Mouse (Mus musculus) hindbrain, embryonic 12.5 days (tissue): ENCODE results near the gene Fuca1. TPM values are rescaled to one million over a fixed set of nuclear protein-coding genes. Genes with fewer than 3 reads are reported as not detected.

Experiments used
- ATAC-seq: fragments of 200-750 bp; cut with Nextera tagmentation; 2 replicates; pipeline ENCODE4 v1.8.0; 2017; ENCODE audit warnings: moderate TSS enrichment; ENCODE audit not compliant: low FRiP score
- H3K27ac ChIP-seq: fragments of 300-500 bp; sonication (generic); 2 replicates; pipeline ENCODE4 v1.5.1; 2016; ENCODE audit warnings: mild to moderate bottlenecking
- H3K27me3 ChIP-seq: fragments of 300-500 bp; sonication (generic); 2 replicates; pipeline ENCODE4 v1.6.1; 2016; ENCODE audit warnings: mild to moderate bottlenecking
- H3K36me3 ChIP-seq: fragments of 300-500 bp; sonication (generic); 2 replicates; pipeline ENCODE4 v1.6.1; 2016; ENCODE audit warnings: mild to moderate bottlenecking
- H3K4me1 ChIP-seq: fragments of 300-500 bp; sonication (generic); 2 replicates; pipeline ENCODE4 v1.6.1; 2016
- H3K4me2 ChIP-seq: fragments of 300-500 bp; sonication (generic); replicated peaks from 2 replicates; pipeline ENCODE4 v1.6.1; 2016; ENCODE audit warnings: mild to moderate bottlenecking
- H3K4me3 ChIP-seq: fragments of 300-500 bp; sonication (generic); 2 replicates; pipeline ENCODE4 v1.5.1; 2016; ENCODE audit warnings: mild to moderate bottlenecking
- H3K9ac ChIP-seq: fragments of 300-500 bp; sonication (generic); 2 replicates; pipeline ENCODE4 v1.6.1; 2016; ENCODE audit warnings: mild to moderate bottlenecking, moderate library complexity
- H3K9me3 ChIP-seq: fragments of 300-500 bp; sonication (generic); replicated peaks from 2 replicates; pipeline ENCODE4 v1.6.1; 2016; ENCODE audit warnings: mild to moderate bottlenecking
- WGBS: fragments of 180-500 bp; shearing (Covaris S2); methylation state at CpG from one replicate; pipeline ENCODE4 v1.1.7; 2016; 5-methylcytosine and 5-hydroxymethylcytosine counted together
- polyA plus RNA-seq: library from polyadenylated mRNA; unstranded; fragments of >200 nt; fragmentation: Nextera tagmentation; extraction: Ambion mirVana; gene quantifications from 2 replicates; pipeline ENCODE4 v1.2.1, GENCODE M21; 2016

Fuca1 gene
- polyA plus RNA-seq, 1 experiment from 2014 or later = 50.2 TPM

DNA sequence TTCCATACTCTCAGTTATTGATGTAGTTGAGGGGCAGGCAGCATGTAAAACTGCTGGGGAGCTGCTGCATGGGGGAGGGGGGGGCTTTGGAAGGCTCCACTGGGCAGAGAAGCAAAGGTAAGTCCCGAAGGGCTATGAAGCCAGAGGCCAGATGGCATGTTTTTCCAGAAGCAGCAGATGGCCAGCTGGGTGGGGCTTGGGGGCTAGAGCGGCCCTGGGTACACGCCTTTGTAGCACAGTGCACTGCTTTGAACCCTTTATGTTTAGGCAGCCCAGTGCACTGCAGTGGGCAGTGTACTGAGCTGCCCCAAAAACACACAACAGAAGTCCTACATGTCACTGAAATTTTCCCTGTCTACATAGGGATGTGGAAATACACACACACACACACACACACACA lies 7.7 kb upstream of the Fuca1 start:
- no peaks in the 10 kb centered on the region for H3K27me3 ChIP-seq
- H3K9ac ChIP-seq = no peak overlapping the region
- peak; percentile 87 for ATAC-seq
- H3K9me3 ChIP-seq = no peaks in the 10 kb centered on the region
- no peaks in the 10 kb centered on the region for H3K36me3 ChIP-seq
- H3K4me1 ChIP-seq = peaks cover 11% of the 10 kb centered on the region
- no peak overlapping the region for H3K4me2 ChIP-seq
- WGBS = 27% methylated on average over 3 of the region's 3 CpGs
- H3K4me3 ChIP-seq = no peak overlapping the region
- H3K27ac ChIP-seq = peak overlapping the region; percentile 50

DNA sequence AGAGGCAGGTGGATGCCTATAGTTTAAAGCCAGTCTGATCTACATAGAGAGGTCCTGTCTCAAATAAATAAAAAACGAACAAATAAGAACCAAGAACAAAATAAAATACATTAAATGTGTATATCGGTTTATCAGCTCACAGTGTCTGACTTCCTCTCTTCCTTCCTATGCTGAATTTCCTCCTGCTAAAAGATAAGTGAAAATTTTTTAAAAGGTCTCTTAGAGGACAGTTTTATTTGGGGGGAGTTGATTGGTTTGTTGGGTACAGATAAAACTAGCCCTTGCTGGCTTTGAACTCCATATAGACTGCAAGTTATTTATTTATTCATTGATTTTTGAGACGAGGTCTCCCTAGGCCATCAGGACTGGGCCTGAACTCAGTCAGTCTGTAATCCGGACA lies 7.1 kb upstream of the Fuca1 start:
- 78% methylated on average over 4 of the region's 4 CpGs for WGBS
- ATAC-seq = no peak
- Histone ChIP-seq H3K27ac (peak overlapping the region; percentile 50; the same call in 1 of the 2 replicates), H3K4me3 (no peak overlapping the region), H3K9ac (no peak overlapping the region), H3K27me3 (no peaks in the 10 kb centered on the region), H3K4me1 (peaks cover 11% of the 10 kb centered on the region), H3K36me3 (no peaks in the 10 kb centered on the region), H3K9me3 (no peaks in the 10 kb centered on the region), H3K4me2 (no peak overlapping the region)

DNA sequence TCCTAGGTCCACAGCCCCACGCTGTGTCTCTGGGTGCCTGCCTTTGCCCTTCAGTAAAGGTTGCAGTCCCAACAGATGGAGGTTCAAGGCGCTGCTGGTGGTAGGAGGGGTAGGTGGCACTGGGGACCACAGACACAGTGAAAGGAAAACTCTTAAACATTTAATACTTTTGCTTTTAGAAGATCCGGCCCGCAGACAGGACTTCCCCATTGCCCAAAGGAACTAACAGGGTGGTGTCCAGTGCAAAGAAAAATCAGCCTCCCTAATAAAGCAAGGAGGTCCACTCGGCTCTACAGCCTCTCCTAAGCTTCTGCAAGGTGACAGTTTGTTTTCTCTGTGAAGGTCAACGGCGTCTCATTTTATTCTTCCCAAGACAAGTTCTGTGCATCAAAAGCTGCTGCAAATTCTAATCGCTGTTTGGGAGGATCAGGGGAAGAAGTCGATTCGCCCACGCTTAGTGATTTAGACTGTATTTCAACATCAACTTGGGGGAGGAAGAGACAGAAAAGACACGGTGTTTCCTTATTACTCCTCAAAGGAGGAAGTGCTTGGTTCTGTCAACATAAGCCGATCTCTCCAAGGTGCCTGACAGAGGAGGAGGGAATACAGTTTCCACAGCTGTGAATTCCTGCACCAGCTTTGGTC lies 1.8 kb upstream of the Fuca1 start:
- Histone ChIP-seq H3K4me2 (no peak overlapping the region), H3K4me3 (no peak overlapping the region), H3K36me3 (0 out of 2 replicates have a peak, but pooled peaks cover 5% of the 10 kb centered on the region), H3K27ac (no peak overlapping the region), H3K4me1 (peaks cover 17% of the 10 kb centered on the region), H3K9me3 (no peaks in the 10 kb centered on the region), H3K27me3 (no peaks in the 10 kb centered on the region), H3K9ac (no peak overlapping the region)
- WGBS = 87% methylated on average over 13 of the region's 13 CpGs
- ATAC-seq = no peak

DNA sequence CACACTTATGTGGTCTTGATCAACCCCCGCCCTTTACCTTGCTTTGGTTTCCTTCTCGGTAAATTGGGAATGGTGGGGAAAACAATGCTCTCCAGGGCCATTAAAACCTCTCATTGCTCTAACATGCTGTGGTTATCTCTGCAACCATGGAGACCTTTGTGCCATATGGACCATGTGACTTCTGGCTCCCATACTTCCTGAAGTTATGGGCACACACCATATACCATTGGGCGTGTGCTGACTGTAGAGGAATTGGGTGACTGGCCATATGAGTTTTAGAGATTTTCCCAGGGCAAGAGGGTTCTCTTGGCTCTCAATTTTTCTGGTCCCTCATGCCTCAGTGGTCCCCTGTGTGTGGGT lies 1.3 kb upstream of the Fuca1 start:
- Histone ChIP-seq H3K27ac (no peak overlapping the region), H3K36me3 (0 out of 2 replicates have a peak, but pooled peaks cover 5% of the 10 kb centered on the region), H3K9me3 (no peaks in the 10 kb centered on the region), H3K4me1 (peaks cover 17% of the 10 kb centered on the region), H3K9ac (no peak overlapping the region), H3K27me3 (no peaks in the 10 kb centered on the region), H3K4me2 (no peak overlapping the region), H3K4me3 (no peak overlapping the region)
- 95% methylated on average over 3 of the region's 3 CpGs for WGBS
- ATAC-seq = no peak

DNA sequence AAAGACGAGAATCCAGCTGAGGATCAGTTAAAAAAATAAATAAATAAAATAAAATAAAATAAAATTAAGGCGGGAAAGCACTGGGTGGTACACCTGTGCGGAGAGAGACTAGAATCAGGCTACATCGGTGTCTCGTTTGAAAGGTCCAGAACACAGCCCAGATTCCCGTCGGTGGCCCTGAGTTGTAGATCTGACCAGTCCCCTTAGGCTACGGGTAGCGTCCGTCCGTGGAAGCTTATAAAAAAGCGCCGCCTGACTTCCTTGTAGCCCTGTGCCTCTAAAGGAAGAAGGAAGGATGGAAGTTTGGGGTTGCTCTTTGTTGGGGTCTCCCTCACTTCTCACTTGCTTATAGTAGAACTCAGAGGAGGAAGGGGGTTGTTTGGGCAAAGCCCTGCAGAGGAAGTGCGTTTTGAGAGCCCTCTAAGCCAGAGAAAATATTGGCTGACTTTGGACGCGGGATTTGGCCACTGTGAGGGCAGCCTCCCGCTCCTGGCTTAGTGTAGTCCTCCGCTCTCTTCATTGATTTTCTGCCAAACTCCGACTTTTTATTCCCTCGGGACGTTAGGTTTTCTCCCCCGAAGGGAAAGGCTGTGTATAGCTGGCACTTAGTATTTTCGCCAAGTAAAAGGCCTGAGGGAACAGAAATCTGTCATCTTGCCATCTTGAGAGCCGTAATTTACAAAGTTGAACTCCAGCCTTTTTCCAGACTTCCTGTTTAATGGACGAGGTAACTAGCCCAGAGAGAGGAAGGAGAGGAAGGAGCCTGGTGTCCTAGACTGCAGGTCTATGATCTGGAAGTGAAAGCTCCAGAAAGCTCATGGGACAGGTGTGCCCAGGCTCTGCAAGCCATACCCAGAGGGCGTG lies 954 bp downstream of the Fuca1 start:
- H3K4me2 ChIP-seq = peak overlapping the region; percentile 88
- peaks cover 17% of the 10 kb centered on the region for H3K4me1 ChIP-seq
- no peaks in the 10 kb centered on the region for H3K27me3 ChIP-seq
- H3K4me3 ChIP-seq = peak overlapping the region; percentile 76
- 8% methylated on average over 26 of the region's 26 CpGs for WGBS
- H3K27ac ChIP-seq = peak overlapping the region; percentile 86
- H3K9ac ChIP-seq = peak overlapping the region; percentile 82
- peak; percentile 33; the same call in 1 of the 2 replicates for ATAC-seq
- no peaks in the 10 kb centered on the region for H3K9me3 ChIP-seq
- H3K36me3 ChIP-seq = peaks cover 17% of the 10 kb centered on the region

DNA sequence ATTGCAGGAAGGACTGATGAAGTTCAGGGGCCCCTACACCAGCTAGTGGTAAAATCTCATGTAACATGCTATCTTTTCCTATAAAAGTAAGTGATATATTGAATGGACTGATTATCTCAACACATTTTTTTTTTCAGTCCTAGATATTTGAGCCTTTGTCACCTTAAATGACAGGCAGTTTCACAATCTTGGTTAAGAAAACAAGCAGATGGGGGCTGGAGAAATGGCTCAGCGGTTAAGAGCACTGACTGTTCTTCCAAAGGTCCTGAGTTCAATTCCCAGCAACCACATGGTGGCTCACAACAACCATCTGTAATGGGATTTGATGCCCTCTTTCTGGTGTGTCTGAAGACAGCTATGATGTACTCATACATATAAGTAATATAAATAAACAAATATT lies 1.7 kb downstream of the Fuca1 start:
- no peak for ATAC-seq
- no peaks in the 10 kb centered on the region for H3K9me3 ChIP-seq
- 0 out of 2 replicates have a peak overlapping the region, but pooled peaks have one; percentile 82 for H3K9ac ChIP-seq
- no peak overlapping the region for H3K27ac ChIP-seq
- peak overlapping the region; percentile 88; the same call in 1 of the 2 replicates for H3K4me2 ChIP-seq
- peaks cover 19% of the 10 kb centered on the region for H3K36me3 ChIP-seq
- no peaks in the 10 kb centered on the region for H3K27me3 ChIP-seq
- H3K4me3 ChIP-seq = peak overlapping the region; percentile 76; the same call in 1 of the 2 replicates
- 85% methylated on average over 1 of the region's 1 CpGs for WGBS
- peaks cover 17% of the 10 kb centered on the region for H3K4me1 ChIP-seq

DNA sequence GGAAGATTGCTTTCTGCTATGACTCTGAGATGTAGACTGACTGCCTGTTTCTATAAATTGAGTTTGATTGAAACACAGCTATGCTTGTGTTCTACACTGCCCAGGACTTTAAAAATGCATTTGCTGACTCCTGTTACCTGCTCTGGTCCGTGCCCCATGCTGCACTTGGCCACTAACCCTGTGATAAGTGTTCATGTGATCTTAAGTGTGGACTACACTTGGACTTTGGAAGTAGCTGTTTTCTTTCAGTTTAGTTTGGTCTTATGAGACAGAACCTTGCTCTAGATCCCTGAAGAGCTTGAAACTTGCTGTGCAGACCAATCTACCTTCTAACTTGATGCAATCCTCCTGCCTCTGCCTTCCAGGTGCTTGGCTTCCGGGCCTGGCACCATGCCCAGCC lies 3.9 kb downstream of the Fuca1 start:
- Histone ChIP-seq H3K36me3 (peaks cover 19% of the 10 kb centered on the region), H3K9ac (no peak overlapping the region), H3K4me1 (peaks cover 17% of the 10 kb centered on the region), H3K4me2 (no peak overlapping the region), H3K27ac (no peak overlapping the region), H3K9me3 (no peaks in the 10 kb centered on the region), H3K4me3 (no peak overlapping the region), H3K27me3 (no peaks in the 10 kb centered on the region)
- WGBS = 81% methylated on average over 2 of the region's 2 CpGs
- no peak for ATAC-seq

DNA sequence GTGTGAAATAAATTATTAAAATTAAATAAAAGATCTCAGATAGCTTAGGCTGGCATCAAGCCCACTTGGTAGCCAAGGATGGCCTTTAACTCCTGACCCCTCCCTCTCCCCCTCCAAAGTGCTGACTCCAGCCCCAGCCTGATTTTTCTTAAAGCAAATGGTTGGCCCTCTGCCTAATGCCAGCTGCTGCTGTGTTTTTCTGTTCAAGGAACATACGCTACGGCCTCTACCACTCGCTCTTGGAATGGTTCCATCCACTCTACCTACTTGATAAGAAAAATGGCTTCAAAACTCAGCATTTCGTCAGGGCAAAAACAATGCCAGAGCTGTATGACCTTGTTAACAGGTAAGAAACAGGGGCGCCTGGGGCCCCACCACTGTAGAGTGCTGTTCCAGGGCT lies 4.8 kb downstream of the Fuca1 start:
- no peak for ATAC-seq

DNA sequence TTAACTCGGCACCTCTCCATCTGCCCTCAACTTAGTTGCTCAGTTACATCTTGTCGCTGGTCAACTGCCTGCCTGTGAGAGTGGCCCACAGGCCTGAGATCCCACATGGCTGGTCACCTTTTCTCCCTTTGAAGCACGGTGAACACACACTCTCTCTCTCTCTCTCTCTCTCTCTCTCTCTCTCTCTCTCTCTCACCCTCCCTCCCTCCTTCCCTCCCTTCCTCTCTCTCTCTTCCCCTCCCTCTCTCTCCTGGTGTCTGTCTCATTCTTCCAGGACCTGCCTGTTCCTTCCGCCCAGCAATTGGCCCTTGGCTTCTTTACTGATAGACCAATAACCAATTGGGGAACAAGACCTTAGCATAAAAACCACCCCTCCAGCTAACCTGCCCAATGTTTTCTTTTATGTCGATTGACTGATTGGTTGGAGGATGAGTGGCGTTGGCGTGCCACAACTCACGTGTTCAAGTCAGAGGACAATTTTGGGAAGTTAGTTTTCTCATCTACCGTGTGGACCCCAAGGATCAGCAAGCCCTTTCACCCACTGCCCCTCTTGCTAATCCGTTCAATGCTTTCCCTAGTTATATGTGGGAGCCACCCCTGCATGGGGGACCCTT lies 5.8 kb downstream of the Fuca1 start:
- Histone ChIP-seq H3K27me3 (no peaks in the 10 kb centered on the region), H3K9ac (no peak overlapping the region), H3K4me2 (no peak overlapping the region), H3K27ac (no peak overlapping the region), H3K9me3 (no peaks in the 10 kb centered on the region), H3K4me1 (peaks cover 16% of the 10 kb centered on the region), H3K4me3 (no peak overlapping the region), H3K36me3 (peaks cover 25% of the 10 kb centered on the region)
- no peak for ATAC-seq
- 85% methylated on average over 10 of the region's 10 CpGs for WGBS

More for the DNA sequence above, 4.8 kb downstream of the Fuca1 start:
- Histone ChIP-seq H3K4me1 (peaks cover 17% of the 10 kb centered on the region), H3K9me3 (no peaks in the 10 kb centered on the region), H3K4me2 (no peak overlapping the region), H3K27ac (no peak overlapping the region), H3K4me3 (no peak overlapping the region), H3K27me3 (no peaks in the 10 kb centered on the region), H3K36me3 (peaks cover 19% of the 10 kb centered on the region), H3K9ac (no peak overlapping the region)
- 94% methylated on average over 5 of the region's 5 CpGs for WGBS

DNA sequence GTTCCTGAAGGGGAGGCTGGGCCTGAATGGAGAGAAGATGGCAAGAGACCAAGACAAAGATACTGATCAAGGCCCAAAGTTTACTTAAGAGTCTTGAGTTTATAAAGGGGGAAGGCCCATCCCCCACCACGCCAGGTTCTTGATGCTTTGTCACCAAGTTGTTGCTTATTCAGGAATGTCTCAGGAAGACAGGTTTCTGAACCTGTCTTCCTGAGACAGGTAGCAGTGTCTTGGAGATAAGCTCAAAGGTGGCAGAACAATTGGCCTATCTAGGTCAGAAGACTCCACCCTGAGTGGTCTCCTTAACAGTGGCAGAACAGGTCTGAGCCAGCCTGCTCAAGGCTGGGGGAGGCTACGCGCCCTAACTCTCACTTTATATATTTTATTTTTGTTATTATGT lies 6.3 kb downstream of the Fuca1 start:
- H3K9me3 ChIP-seq = no peaks in the 10 kb centered on the region
- H3K9ac ChIP-seq = no peak overlapping the region
- ATAC-seq = no peak
- H3K27ac ChIP-seq = no peak overlapping the region
- no peaks in the 10 kb centered on the region for H3K27me3 ChIP-seq
- no peak overlapping the region for H3K4me2 ChIP-seq
- H3K4me3 ChIP-seq = no peak overlapping the region
- H3K36me3 ChIP-seq = peaks cover 25% of the 10 kb centered on the region
- 94% methylated on average over 3 of the region's 3 CpGs for WGBS
- peaks cover 10% of the 10 kb centered on the region for H3K4me1 ChIP-seq

DNA sequence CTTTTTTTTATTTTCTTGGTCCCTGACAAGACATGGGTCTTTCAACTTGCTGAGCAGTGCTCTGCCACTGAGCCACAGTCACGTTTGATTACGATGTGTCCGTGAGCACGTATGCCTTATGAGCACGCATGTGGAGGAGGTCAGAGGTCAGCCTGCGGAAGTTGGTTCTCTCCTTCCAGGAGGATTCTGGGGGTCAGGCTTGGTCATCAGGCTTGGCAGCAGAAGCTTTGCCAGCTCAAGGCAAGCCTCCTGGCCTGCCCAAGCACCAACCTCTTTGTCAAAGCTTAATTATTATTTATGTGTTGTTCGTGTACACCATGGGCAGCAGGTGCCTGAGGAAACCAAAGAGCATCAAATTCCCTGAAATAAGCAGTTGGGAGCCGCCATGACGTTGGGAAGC lies 7.8 kb downstream of the Fuca1 start:
- Histone ChIP-seq H3K4me3 (no peak overlapping the region), H3K4me1 (no peaks in the 10 kb centered on the region), H3K9me3 (no peaks in the 10 kb centered on the region), H3K9ac (no peak overlapping the region), H3K27ac (no peak overlapping the region), H3K4me2 (no peak overlapping the region), H3K36me3 (peaks cover 29% of the 10 kb centered on the region), H3K27me3 (no peaks in the 10 kb centered on the region)
- WGBS = 79% methylated on average over 9 of the region's 9 CpGs
- ATAC-seq = no peak

DNA sequence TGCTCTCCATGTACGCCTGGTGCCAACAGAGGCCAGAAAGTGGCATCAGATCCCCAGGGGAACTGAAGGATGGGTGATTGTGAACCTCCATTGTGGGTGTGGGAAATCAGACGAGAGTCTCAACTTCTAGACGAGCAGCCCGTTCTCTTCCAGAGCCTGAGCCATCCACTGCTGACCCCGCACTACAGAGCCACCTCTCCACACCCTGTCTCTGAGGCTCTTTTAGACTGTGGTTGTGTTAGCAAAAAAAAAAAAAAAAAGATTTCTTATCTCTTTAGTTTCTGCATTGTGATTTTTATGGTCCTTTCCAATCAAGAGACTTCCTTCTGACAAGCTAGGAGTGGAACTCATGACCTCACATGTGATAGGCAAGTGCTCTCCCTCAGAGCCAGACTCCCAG lies 8.9 kb downstream of the Fuca1 start:
- no peak overlapping the region for H3K4me3 ChIP-seq
- peaks cover 31% of the 10 kb centered on the region for H3K36me3 ChIP-seq
- no peak overlapping the region for H3K27ac ChIP-seq
- WGBS = 92% methylated on average over 5 of the region's 5 CpGs
- no peak overlapping the region for H3K4me2 ChIP-seq
- H3K4me1 ChIP-seq = no peaks in the 10 kb centered on the region
- no peak for ATAC-seq
- no peaks in the 10 kb centered on the region for H3K9me3 ChIP-seq
- no peak overlapping the region for H3K9ac ChIP-seq
- H3K27me3 ChIP-seq = no peaks in the 10 kb centered on the region
